Mouse (Mus musculus): ENCODE results near the gene Rb1. TPM values are rescaled to one million over a fixed set of nuclear protein-coding genes. Genes with fewer than 3 reads are reported as not detected.

The Rb1 gene
- polyA plus RNA-seq, 1 experiment from 2014 or later, result 19.4 TPM

DNA sequence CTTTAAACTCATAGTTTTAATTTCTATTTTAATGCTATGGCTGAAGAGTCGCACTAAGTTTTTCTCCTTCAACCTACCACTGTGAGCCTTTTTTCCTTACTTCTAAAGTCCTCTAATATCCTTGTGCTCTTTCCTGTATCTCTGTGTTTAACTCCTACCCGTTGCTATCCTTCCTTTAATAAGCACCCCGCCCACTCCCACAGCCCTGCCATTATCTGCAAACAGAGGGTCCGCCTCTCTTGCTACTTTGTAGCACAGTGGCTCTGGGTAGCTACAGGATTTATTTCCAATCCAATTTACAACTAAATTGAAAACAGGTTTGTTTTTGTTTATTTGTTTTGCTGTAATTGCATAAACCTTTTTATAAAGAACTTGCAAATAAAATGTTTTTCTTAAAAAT lies 23.8 kb downstream of the Rb1 start:
- no peak for ATAC-seq (replicated peaks)

DNA sequence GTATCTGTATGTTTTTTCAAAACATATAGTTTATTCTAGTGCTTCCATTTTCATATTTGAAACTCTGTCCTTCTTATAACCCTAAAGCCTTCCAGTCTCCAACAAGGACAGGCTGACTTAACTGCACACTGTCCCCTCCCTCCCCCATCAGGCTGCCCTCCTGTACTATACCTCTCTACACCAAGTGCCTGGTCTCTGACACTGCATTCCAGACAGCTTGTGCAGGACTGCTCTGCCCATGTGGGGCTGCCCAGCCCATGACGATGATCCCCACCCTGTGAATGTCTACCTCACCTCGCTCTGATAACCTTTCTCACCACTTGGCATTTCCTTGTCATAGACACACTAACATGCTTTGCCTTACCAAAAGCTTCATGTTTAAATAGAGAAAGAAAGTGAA lies 30.1 kb downstream of the Rb1 start:
- WGBS, result 88% methylated on average over 2 of the region's 2 CpGs
- Histone ChIP-seq H3K9ac (replicated peaks) (no peak overlapping the region), H3K9me3 (no peaks in the 10 kb centered on the region), H3K36me3 (no peaks in the 10 kb centered on the region), H3K27ac (replicated peaks) (no peak overlapping the region), H3K4me3 (no peak overlapping the region), H3K4me2 (replicated peaks) (no peak overlapping the region), H3K27me3 (no peaks in the 10 kb centered on the region), H3K4me1 (no peaks in the 10 kb centered on the region)
- ATAC-seq (replicated peaks), result no peak

More for the DNA sequence above, 23.8 kb downstream of the Rb1 start:
- Histone ChIP-seq H3K27me3 (no peaks in the 10 kb centered on the region), H3K4me3 (no peak overlapping the region), H3K9ac (replicated peaks) (no peak overlapping the region), H3K4me2 (replicated peaks) (no peak overlapping the region), H3K27ac (replicated peaks) (no peak overlapping the region), H3K9me3 (no peaks in the 10 kb centered on the region), H3K4me1 (no peaks in the 10 kb centered on the region), H3K36me3 (no peaks in the 10 kb centered on the region)
- 56% methylated on average over 4 of the region's 4 CpGs for WGBS

DNA sequence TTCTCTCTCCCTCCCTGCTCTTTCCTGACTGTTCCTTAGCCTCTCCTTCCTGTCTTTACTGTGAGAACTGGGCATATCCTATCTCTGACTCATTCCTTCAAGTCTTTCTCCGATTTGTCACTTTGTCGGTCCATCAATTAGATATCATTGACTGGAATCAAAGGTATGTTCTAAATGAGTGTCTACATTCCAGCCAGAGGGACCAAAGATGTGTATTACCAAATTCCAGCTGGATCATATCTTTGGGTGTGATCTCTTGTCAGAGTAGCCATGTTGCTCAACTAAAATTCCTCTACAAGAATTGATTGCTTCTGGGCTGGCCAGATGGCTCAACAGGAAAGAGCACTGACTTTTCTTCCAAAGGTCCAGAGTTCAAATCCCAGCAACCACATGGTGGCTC lies 32.0 kb downstream of the Rb1 start:
- Histone ChIP-seq H3K27ac (replicated peaks) (no peak overlapping the region), H3K9ac (replicated peaks) (no peak overlapping the region), H3K9me3 (no peaks in the 10 kb centered on the region), H3K27me3 (no peaks in the 10 kb centered on the region), H3K36me3 (no peaks in the 10 kb centered on the region), H3K4me3 (no peak overlapping the region), H3K4me1 (no peaks in the 10 kb centered on the region), H3K4me2 (replicated peaks) (no peak overlapping the region)
- WGBS, result 92% methylated on average over 2 of the region's 2 CpGs
- no peak for ATAC-seq (replicated peaks)

DNA sequence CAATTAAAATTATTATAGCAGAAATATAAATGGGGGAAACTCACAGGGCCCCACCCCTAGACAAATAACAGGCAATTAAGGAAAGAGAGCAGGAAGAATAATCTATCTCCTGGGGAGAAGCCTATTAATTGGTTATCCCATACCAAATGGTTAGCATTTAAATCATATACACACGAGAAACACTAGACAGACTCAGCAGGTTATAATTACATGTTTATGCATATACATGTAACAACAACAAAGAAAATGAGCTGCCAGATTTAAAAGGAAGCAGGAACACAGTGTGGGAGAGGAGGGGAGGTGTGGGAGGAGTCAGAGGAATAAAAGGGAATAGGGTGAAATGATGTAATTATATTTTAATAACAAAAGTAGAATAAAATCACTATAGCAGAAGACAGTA lies 33.2 kb downstream of the Rb1 start:
- ATAC-seq (replicated peaks), result no peak
- 7% methylated on average over 1 of the region's 1 CpGs for WGBS
- H3K27ac ChIP-seq (replicated peaks), result no peak overlapping the region

DNA sequence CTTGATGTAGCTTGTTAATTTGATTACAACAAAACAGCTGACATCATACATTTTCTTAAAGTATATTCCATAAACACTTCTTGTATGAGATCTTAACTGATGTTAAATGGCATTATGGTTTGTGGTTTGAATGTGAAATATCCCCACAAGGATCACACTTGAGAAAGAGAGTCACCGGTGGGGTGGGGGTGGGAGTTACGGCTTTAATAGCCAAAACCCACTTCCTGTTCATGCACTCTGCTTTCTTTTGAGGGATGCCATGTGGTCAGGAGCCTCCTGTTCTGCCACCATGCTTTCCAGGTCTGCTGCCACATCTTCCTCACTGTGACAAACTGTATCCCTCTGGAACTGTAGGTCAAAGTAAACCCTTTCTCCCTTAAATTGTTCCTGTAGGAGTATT lies 35.7 kb downstream of the Rb1 start:
- Histone ChIP-seq H3K36me3 (0 out of 2 replicates have a peak, but pooled peaks cover 3% of the 10 kb centered on the region), H3K27me3 (no peaks in the 10 kb centered on the region), H3K4me1 (no peaks in the 10 kb centered on the region), H3K27ac (replicated peaks) (no peak overlapping the region), H3K4me3 (no peak overlapping the region), H3K9ac (replicated peaks) (no peak overlapping the region), H3K9me3 (no peaks in the 10 kb centered on the region), H3K4me2 (replicated peaks) (no peak overlapping the region)
- 97% methylated on average over 2 of the region's 2 CpGs for WGBS
- no peak for ATAC-seq (replicated peaks)

More for the DNA sequence above, 33.2 kb downstream of the Rb1 start:
- Histone ChIP-seq H3K36me3 (0 out of 2 replicates have a peak, but pooled peaks cover 3% of the 10 kb centered on the region), H3K27me3 (no peaks in the 10 kb centered on the region), H3K4me3 (no peak overlapping the region), H3K9ac (replicated peaks) (no peak overlapping the region), H3K9me3 (no peaks in the 10 kb centered on the region), H3K4me2 (replicated peaks) (no peak overlapping the region), H3K4me1 (no peaks in the 10 kb centered on the region)

DNA sequence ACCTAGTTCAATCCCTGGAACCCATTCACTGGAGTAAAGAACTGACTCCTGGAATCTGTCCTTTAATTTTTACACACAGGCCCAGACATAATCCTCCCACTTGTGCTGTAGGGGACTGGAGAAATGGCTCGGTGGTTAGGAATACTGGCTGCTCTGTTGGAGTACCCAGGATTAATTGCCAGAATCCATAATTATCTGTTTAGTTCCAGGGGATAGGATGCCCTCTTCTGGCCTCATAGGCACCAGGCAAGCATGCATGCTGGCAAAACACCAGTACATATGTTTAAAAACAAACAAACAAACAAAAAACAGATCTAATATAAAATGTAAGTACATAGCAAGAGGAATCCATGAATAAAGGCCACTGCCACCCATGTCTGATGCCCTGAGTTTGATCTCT lies 44.6 kb downstream of the Rb1 start:
- Histone ChIP-seq H3K27ac (replicated peaks) (no peak overlapping the region), H3K4me1 (no peaks in the 10 kb centered on the region), H3K4me2 (replicated peaks) (no peak overlapping the region), H3K4me3 (no peak overlapping the region), H3K36me3 (0 out of 2 replicates have a peak, but pooled peaks cover 6% of the 10 kb centered on the region), H3K9me3 (no peaks in the 10 kb centered on the region), H3K9ac (replicated peaks) (no peak overlapping the region), H3K27me3 (no peaks in the 10 kb centered on the region)
- WGBS, result 5% methylated on average over 1 of the region's 1 CpGs
- no peak for ATAC-seq (replicated peaks)

DNA sequence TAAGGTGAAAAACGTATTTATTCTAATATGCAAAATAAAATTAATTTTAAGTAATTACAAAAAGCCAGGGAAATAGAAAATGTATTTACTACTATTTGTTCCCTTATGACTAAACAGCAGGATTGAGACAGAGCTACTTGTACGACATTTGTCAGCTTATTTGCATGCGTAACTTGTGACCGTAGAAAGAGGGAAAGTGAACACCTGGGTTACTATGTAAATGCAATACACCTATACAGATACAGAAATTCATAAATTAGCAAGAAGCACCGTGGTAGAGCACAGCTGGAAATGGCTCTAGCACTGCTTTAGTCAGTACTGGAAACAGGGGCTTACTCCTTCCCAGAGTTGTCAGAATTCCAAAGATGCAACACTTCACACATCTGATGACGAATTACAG lies 46.5 kb downstream of the Rb1 start:
- Histone ChIP-seq H3K27me3 (no peaks in the 10 kb centered on the region), H3K9ac (replicated peaks) (no peak overlapping the region), H3K36me3 (0 out of 2 replicates have a peak, but pooled peaks cover 7% of the 10 kb centered on the region), H3K4me1 (no peaks in the 10 kb centered on the region), H3K4me2 (replicated peaks) (no peak overlapping the region), H3K27ac (replicated peaks) (no peak overlapping the region), H3K9me3 (no peaks in the 10 kb centered on the region), H3K4me3 (no peak overlapping the region)
- no peak for ATAC-seq (replicated peaks)
- WGBS, result 89% methylated on average over 6 of the region's 6 CpGs

DNA sequence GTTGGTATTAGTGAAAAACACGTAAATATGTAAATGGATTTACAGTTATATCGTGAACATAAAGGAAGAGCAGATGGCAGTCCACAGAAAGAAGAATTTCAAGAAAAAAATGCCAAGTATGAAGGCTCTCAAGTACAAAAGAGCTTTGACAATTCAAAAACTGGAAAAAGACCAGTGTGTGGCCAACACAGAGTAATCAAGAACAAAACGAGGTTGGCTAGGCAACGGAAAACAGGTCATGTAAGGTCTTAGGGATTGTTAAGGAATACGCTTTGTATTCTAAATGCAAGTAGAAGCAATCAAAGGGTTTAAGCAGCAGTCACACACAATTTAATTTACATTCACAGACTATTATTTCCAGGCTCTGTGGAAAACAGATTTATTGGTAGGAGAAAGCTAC lies 53.8 kb downstream of the Rb1 start:
- Histone ChIP-seq H3K27ac (replicated peaks) (no peak overlapping the region), H3K36me3 (peaks cover 6% of the 10 kb centered on the region; the same call in 1 of the 2 replicates), H3K4me2 (replicated peaks) (no peak overlapping the region), H3K9me3 (no peaks in the 10 kb centered on the region), H3K4me3 (no peak overlapping the region), H3K4me1 (peaks cover 12% of the 10 kb centered on the region; the same call in 1 of the 2 replicates), H3K27me3 (no peaks in the 10 kb centered on the region), H3K9ac (replicated peaks) (no peak overlapping the region)
- WGBS, result 16% methylated on average over 5 of the region's 5 CpGs
- ATAC-seq (replicated peaks), result no peak

DNA sequence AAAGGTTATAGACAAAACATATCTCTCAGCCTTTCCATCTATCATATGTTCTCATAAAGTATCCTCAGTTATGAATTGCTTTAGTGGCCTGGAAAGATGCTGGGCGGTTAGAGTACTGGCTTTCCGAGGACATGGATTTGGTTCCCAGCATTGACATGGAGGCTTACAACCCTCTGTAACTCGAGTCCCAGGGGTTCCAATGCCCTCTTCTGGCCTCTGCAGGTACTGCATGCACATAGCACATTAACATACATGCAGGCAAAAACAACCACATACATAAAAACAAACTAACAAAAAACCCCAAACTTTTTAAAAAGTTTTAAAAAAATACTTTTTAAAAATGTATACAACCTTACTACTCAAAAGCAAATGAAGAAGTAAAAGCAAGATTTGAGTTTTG lies 59.5 kb downstream of the Rb1 start:
- Histone ChIP-seq H3K9me3 (peaks cover 5% of the 10 kb centered on the region; the same call in 1 of the 2 replicates), H3K9ac (replicated peaks) (no peak overlapping the region), H3K27ac (replicated peaks) (no peak overlapping the region), H3K4me3 (no peak overlapping the region), H3K36me3 (peaks cover 24% of the 10 kb centered on the region), H3K27me3 (no peaks in the 10 kb centered on the region), H3K4me1 (no peaks in the 10 kb centered on the region), H3K4me2 (replicated peaks) (no peak overlapping the region)
- no peak for ATAC-seq (replicated peaks)
- 91% methylated on average over 3 of the region's 3 CpGs for WGBS

DNA sequence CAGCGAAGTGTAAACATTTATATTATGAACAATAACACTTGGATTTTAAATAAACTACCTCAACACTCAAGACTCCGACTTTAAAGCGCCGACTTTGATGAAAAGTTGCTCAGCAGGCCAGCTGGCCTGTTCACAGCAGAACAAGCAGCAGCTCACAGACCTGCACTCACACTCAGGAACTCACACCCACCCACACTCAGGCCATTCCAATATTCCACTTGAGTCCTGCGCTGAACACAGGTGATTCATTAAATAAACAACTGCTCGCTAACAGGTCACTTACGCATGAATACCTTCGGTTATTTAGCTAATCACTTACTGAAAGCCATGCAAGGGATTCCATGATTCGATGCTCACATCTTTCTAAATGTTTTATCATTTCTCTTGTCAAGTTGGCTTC lies 63.4 kb downstream of the Rb1 start:
- 93% methylated on average over 9 of the region's 9 CpGs for WGBS
- ATAC-seq (replicated peaks), result no peak
- Histone ChIP-seq H3K27me3 (no peaks in the 10 kb centered on the region), H3K4me2 (replicated peaks) (no peak overlapping the region), H3K4me3 (no peak overlapping the region), H3K9me3 (peaks cover 5% of the 10 kb centered on the region; the same call in 1 of the 2 replicates), H3K27ac (replicated peaks) (no peak overlapping the region), H3K9ac (replicated peaks) (no peak overlapping the region), H3K36me3 (peaks cover 20% of the 10 kb centered on the region), H3K4me1 (no peaks in the 10 kb centered on the region)

DNA sequence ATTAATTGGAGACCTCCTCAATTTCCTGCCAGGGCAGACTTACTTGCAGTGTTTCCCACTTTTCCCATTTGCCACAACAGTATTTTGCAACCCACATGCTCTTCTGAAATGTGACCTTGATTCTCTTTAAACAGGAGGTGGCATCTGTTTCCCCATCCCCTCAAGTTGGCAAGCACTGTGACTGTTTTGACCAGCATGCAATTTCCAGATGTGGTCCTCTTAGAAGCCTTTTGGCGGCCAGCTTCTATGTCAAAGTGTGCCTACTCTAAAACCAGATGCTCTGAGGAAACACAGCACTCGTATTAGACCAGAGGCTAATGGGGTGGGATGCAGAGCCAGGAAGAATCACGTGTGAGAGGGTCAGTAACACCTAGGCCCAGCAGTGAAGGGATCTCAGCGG lies 67.4 kb downstream of the Rb1 start:
- no peaks in the 10 kb centered on the region for H3K9me3 ChIP-seq
- 73% methylated on average over 4 of the region's 4 CpGs for WGBS

DNA sequence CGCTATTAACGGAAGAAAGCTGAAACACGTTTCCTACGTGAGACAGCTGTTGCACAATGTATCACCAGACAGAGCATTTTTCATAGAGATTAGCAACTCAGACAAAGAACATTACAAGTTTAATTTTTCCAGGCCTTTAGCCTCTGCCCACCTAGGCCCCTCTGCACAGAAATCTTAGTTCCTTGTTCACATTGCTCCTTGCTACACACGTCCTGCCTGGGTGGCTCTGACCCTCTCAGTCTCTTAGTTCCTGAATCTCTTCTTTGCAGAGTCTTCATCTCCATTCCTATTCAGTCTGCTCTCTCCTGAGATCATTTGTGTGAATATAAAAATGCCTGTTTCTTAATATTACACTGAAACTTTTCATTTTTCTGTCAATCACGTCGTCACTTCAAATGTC lies 68.3 kb downstream of the Rb1 start:
- H3K9ac ChIP-seq (replicated peaks), result no peak overlapping the region
- H3K36me3 ChIP-seq, result peaks cover 4% of the 10 kb centered on the region
- H3K9me3 ChIP-seq, result no peaks in the 10 kb centered on the region
- no peak overlapping the region for H3K4me2 ChIP-seq (replicated peaks)
- ATAC-seq (replicated peaks), result no peak
- 79% methylated on average over 7 of the region's 7 CpGs for WGBS
- H3K4me3 ChIP-seq, result no peak overlapping the region
- no peak overlapping the region for H3K27ac ChIP-seq (replicated peaks)
- no peaks in the 10 kb centered on the region for H3K27me3 ChIP-seq
- H3K4me1 ChIP-seq, result no peaks in the 10 kb centered on the region

More for the DNA sequence above, 67.4 kb downstream of the Rb1 start:
- no peaks in the 10 kb centered on the region for H3K4me1 ChIP-seq
- H3K4me3 ChIP-seq, result no peak overlapping the region
- no peak overlapping the region for H3K9ac ChIP-seq (replicated peaks)
- no peak overlapping the region for H3K4me2 ChIP-seq (replicated peaks)
- H3K27me3 ChIP-seq, result no peaks in the 10 kb centered on the region
- H3K36me3 ChIP-seq, result peaks cover 6% of the 10 kb centered on the region
- ATAC-seq (replicated peaks), result no peak
- no peak overlapping the region for H3K27ac ChIP-seq (replicated peaks)

DNA sequence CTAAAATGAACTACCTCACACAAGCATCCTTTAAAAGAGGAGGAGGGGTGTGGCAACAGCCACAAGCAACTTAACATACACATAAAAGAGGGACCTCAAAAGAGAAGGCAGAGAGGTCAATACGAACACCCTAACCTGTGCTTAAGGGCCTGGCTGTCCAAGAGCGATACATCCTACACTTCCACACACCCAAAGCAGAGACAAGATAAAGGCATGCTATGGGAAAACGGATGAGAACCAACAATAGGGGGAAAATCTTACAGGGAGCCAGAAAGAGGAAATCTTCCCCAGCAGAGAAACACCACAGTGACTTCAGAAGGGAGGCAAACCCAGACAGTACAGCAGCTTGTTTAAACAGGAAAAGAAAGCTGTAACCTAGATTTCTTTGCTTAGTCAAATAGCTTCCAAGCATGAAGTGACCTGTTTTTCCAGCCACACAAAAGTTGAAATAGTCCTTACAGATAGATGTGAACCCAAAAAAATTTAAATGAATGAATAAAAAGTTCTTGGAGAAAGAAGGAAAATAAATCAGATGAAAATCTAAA lies 70.1 kb downstream of the Rb1 start:
- H3K9me3 ChIP-seq, result no peaks in the 10 kb centered on the region
- ATAC-seq (replicated peaks), result no peak
- WGBS, result 70% methylated on average over 3 of the region's 3 CpGs
- no peak overlapping the region for H3K27ac ChIP-seq (replicated peaks)
- H3K4me1 ChIP-seq, result no peaks in the 10 kb centered on the region
- no peak overlapping the region for H3K9ac ChIP-seq (replicated peaks)
- H3K27me3 ChIP-seq, result no peaks in the 10 kb centered on the region
- no peak overlapping the region for H3K4me2 ChIP-seq (replicated peaks)
- H3K36me3 ChIP-seq, result no peaks in the 10 kb centered on the region
- no peak overlapping the region for H3K4me3 ChIP-seq
